In the genomic region with DNA sequence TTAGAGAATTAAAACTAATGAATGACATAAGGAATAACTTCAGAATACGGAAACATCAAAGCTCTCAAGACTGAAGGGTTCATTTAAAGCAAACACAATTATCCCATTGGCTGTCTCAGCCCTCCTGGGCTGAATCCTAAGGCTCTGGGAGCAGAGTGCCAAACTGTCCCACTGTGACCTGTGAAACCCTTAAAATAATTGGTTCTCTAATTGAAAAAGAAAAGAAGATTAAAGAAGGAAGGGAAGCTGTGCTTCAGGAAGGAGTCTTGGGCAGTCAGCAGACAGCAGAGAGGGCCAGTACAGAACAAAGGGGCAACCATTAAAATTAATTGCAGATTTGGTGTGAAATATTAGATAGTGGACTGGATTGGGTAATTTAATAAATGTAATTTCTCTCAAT, we compare ENCODE assay signal across 19 mouse cellular contexts.
"Had no signal": no experiment of that assay in that cellular context is flagged by ENCODE, and none has a peak within 500 bp of the region (broad histone marks: within the 10 kb centered on the region; RNA-seq: fewer than 3 reads in every experiment).

No protein-coding gene starts in this region.

- H3K27me3 ChIP-seq: intestine, embryonic 15.5 days; kidney, embryonic 15.5 days; limb, embryonic 12.5 days; limb, embryonic 15.5 days; stomach, embryonic 15.5 days had no signal

- H3K4me1 ChIP-seq: intestine, embryonic 15.5 days; kidney, embryonic 15.5 days; limb, embryonic 12.5 days; limb, embryonic 15.5 days; stomach, embryonic 15.5 days had no signal

- H3K36me3 ChIP-seq: intestine, embryonic 15.5 days; limb, embryonic 12.5 days; limb, embryonic 15.5 days; stomach, embryonic 15.5 days had no signal

- H3K27ac ChIP-seq: intestine, embryonic 15.5 days; kidney, embryonic 15.5 days; limb, embryonic 12.5 days; limb, embryonic 15.5 days; liver, embryonic 14.5 days; macrophage; stomach, embryonic 15.5 days had no signal

- H3K9me3 ChIP-seq: intestine, embryonic 15.5 days; kidney, embryonic 15.5 days; limb, embryonic 12.5 days; limb, embryonic 15.5 days; stomach, embryonic 15.5 days had no signal

- ATAC-seq: intestine, embryonic 15.5 days; liver, postnatal 0 days; lung, postnatal 0 days had no signal

- H3K9ac ChIP-seq: intestine, embryonic 15.5 days; kidney, embryonic 15.5 days; limb, embryonic 12.5 days; limb, embryonic 15.5 days; liver, embryonic 14.5 days; liver, postnatal 0 days; lung, embryonic 14.5 days; stomach, embryonic 15.5 days had no signal

- H3K4me2 ChIP-seq: intestine, embryonic 15.5 days; kidney, embryonic 15.5 days; limb, embryonic 12.5 days; limb, embryonic 15.5 days; liver, embryonic 11.5 days; lung, embryonic 14.5 days; stomach, embryonic 15.5 days had no signal

- DNase-seq: kidney, adult 11 months; kidney, adult 8-10 months; kidney, postnatal 14 days; kidney, postnatal 4 days; left cerebral cortex, postnatal 4 days; liver, postnatal 0 days; lung, embryonic 14.5 days; right cerebral cortex, postnatal 25 days; spleen, adult 18-20 months; thymus, postnatal 25 days had no signal

- H3K4me3 ChIP-seq: intestine, embryonic 15.5 days; kidney, embryonic 15.5 days; limb, embryonic 12.5 days; limb, embryonic 15.5 days; stomach, embryonic 15.5 days had no signal
